Mouse (Mus musculus) spleen, adult 2 months (tissue): Measurements from ENCODE around the gene Acvr1b. TPM values are rescaled to one million over a fixed set of nuclear protein-coding genes. Genes with fewer than 3 reads are reported as not detected.
A peak's percentile ranks its signal among the peaks of the same experiment; 100 is the strongest.

Source experiments
- DNase-seq, 2 experiments: peaks; one replicate each; pipeline versions ENCODE4 v3.0.0 to v3.0.0-alpha.2; 2012 to 2021; ENCODE audit warnings: low spot score in 2 of 2, low read depth in 1 of 2
- H3K27ac ChIP-seq: fragments of 200-500 bp; 2 replicates; pipeline ENCODE4 v1.5.1; 2012; ENCODE audit warnings: low read length, inconsistent platforms; ENCODE audit not compliant: insufficient read depth
- H3K27me3 ChIP-seq: fragments of 200-500 bp; 2 replicates; pipeline ENCODE4 v1.6.1; 2012; ENCODE audit warnings: mild to moderate bottlenecking, moderate library complexity, low read length, inconsistent platforms; ENCODE audit not compliant: control insufficient read depth, insufficient read depth
- H3K36me3 ChIP-seq: fragments of 200-500 bp; 2 replicates; pipeline ENCODE4 v1.6.1; 2012; ENCODE audit warnings: mild to moderate bottlenecking, low read length, inconsistent platforms; ENCODE audit not compliant: control insufficient read depth, insufficient read depth
- H3K4me1 ChIP-seq: fragments of 200-500 bp; 2 replicates; pipeline ENCODE4 v1.6.1; 2011; ENCODE audit warnings: inconsistent platforms; ENCODE audit not compliant: control insufficient read depth, insufficient read depth, insufficient read length
- H3K4me3 ChIP-seq: fragments of 200-500 bp; 2 replicates; pipeline ENCODE4 v1.5.1; 2011; ENCODE audit warnings: mild to moderate bottlenecking, inconsistent platforms; ENCODE audit not compliant: insufficient read depth, insufficient read length; ENCODE audit errors: extremely low read depth
- CTCF ChIP-seq: fragments of 200-500 bp; IDR thresholded peaks from 2 replicates; pipeline ENCODE4 v1.5.1; 2011; ENCODE audit warnings: mild to moderate bottlenecking, inconsistent platforms; ENCODE audit not compliant: insufficient read depth, insufficient read length, insufficient replicate concordance; ENCODE audit errors: extremely low read depth
- POLR2A ChIP-seq: fragments of 200-500 bp; IDR thresholded peaks from 2 replicates; pipeline ENCODE4 v1.6.1; 2011; ENCODE audit warnings: low read depth, low read length, inconsistent platforms
- WGBS: fragments of 180-500 bp; shearing (Covaris S2); methylation state at CpG from one replicate; pipeline ENCODE4 v1.1.7; 2018; 5-methylcytosine and 5-hydroxymethylcytosine counted together
- polyA plus RNA-seq: library from polyadenylated mRNA; depleted of rRNA; stranded (reverse); fragments of >200 nt; gene quantifications from 2 replicates; pipeline ENCODE4 v1.2.3, GENCODE M21; 2012

The Acvr1b gene
- polyA plus RNA-seq, 1 experiment, result 17.9 TPM

GRCm38 (mm10) chr15:101194951-101195823 is 21.3 kb downstream of the Acvr1b start:
- 82% methylated on average over 16 of the region's 16 CpGs for WGBS
- H3K36me3 ChIP-seq, result peaks cover 12% of the 10 kb centered on the region
- H3K4me1 ChIP-seq, result peaks cover 11% of the 10 kb centered on the region; the same call in 1 of the 2 replicates
- TF ChIP-seq POLR2A, result no peak
- no peak for TF ChIP-seq CTCF
- H3K27me3 ChIP-seq, result no peaks in the 10 kb centered on the region
- DNase-seq, result no peak
- H3K4me3 ChIP-seq, result no peak overlapping the region
- peak overlapping the region; percentile 49 for H3K27ac ChIP-seq

- H3K27ac ChIP-seq, result no peak overlapping the region
- no peaks in the 10 kb centered on the region for H3K27me3 ChIP-seq
- peaks cover 6% of the 10 kb centered on the region; the same call in 1 of the 2 replicates for H3K4me1 ChIP-seq
- no peak for DNase-seq
- peaks cover 19% of the 10 kb centered on the region for H3K36me3 ChIP-seq
- 89% methylated on average over 8 of the region's 8 CpGs for WGBS
- TF ChIP-seq POLR2A (no peak), CTCF (no peak)
- no peak overlapping the region for H3K4me3 ChIP-seq
Measured at GRCm38 (mm10) chr15:101196079-101196795, 22.4 kb downstream of the Acvr1b start.

GRCm38 (mm10) chr15:101196961-101197360 is 23.1 kb downstream of the Acvr1b start:
- TF ChIP-seq CTCF, result no peak
- TF ChIP-seq POLR2A, result no peak
- peaks cover 19% of the 10 kb centered on the region for H3K36me3 ChIP-seq
- H3K4me1 ChIP-seq, result no peaks in the 10 kb centered on the region; the same call in 1 of the 2 replicates
- H3K27me3 ChIP-seq, result no peaks in the 10 kb centered on the region
- no peak for DNase-seq
- no peak overlapping the region for H3K4me3 ChIP-seq
- no peak overlapping the region for H3K27ac ChIP-seq

- 95% methylated on average over 15 of the region's 15 CpGs for WGBS
- DNase-seq, result no peak
- Histone ChIP-seq H3K4me3 (no peak overlapping the region), H3K4me1 (no peaks in the 10 kb centered on the region; the same call in 1 of the 2 replicates), H3K27me3 (no peaks in the 10 kb centered on the region), H3K27ac (no peak overlapping the region), H3K36me3 (peaks cover 23% of the 10 kb centered on the region)
- TF ChIP-seq POLR2A (no peak), CTCF (no peak)
Measured at GRCm38 (mm10) chr15:101197497-101198179, 23.8 kb downstream of the Acvr1b start.

GRCm38 (mm10) chr15:101198218-101198617 is 24.4 kb downstream of the Acvr1b start:
- peak; percentile 79 to 80 for DNase-seq
- Histone ChIP-seq H3K4me1 (no peaks in the 10 kb centered on the region; the same call in 1 of the 2 replicates), H3K27ac (no peak overlapping the region), H3K36me3 (peaks cover 24% of the 10 kb centered on the region), H3K27me3 (no peaks in the 10 kb centered on the region), H3K4me3 (no peak overlapping the region)
- WGBS, result 7% methylated on average over 3 of the region's 3 CpGs
- TF ChIP-seq POLR2A (no peak), CTCF (peak; percentile 87; the same call in 1 of the 2 replicates)

- Histone ChIP-seq H3K27ac (no peak overlapping the region), H3K4me3 (no peak overlapping the region), H3K27me3 (no peaks in the 10 kb centered on the region), H3K36me3 (peaks cover 24% of the 10 kb centered on the region), H3K4me1 (no peaks in the 10 kb centered on the region; the same call in 1 of the 2 replicates)
- WGBS, result 92% methylated on average over 14 of the region's 14 CpGs
- DNase-seq, result no peak
- 0 out of 2 replicates have a peak, but pooled peaks have one; percentile 7 for TF ChIP-seq CTCF
- TF ChIP-seq POLR2A, result no peak
Measured at GRCm38 (mm10) chr15:101198850-101199249, 25.0 kb downstream of the Acvr1b start.
